Mouse (Mus musculus) CD4-positive helper T cell, adult 2 months (primary cell): Measurements from ENCODE around the gene Capg.
A peak's percentile ranks its signal among the peaks of the same experiment; 100 is the strongest.

Source experiments
- DNase-seq: peaks from one replicate; pipeline ENCODE4 v3.0.0-alpha.2; 2012; ENCODE audit warnings: low read depth, missing footprints, low spot score

The Capg gene

DNA sequence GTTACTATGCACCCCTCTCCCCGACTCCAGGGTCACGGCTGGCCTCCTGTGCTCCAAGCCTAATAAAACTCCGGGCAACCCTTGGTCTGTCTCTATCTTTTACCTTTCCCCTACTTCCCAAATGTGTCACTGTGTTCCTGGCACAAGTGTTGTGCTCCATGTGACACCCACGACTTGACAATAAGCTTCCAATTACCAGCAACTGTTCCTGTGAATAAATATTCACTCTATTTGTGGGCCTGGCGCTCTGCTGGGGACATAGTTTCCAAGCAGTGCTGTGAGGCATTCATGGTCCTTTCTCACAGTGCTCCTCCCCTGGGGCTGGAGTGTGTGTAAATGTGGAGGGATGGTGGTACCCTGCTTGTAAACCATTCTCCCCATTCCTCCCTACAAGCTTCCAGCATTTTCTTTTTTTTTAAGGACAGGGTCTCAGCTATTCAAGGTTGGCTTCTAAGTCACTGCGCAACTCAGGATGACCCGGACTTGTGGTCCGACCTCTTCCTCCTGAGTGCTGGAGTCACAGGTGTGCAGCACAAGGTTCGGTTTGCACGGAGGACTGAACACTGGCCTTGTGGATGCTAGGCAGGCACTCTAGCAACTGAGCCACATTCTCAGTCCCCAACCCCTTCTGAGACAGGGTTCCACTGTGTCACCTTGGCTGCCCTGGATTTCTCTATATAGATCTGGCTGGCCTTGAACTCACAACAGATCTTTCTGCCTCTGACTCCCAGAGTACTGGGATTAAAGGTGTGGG, 26.6 kb downstream of the Capg start:
- no peak for DNase-seq

DNA sequence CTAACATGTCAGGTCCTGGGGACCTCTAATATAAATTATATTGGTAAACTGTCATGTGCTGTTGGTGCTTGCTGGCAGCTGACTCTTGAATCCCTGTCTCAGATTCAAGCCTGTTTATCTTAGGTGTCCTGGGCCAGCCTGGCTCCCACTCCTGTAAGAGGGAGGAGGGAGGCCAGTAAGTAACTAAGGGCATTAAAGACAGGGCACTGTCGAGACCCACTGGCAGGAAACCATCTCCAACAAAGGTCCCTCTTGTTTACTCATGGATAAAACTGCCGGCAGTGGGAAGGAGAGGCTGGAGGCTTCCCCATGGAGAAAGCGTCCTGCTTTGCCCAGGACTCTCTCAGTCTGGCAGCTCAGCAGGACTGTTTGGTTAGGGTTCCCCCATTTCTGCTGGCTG, 27.6 kb downstream of the Capg start:
- no peak for DNase-seq

DNA sequence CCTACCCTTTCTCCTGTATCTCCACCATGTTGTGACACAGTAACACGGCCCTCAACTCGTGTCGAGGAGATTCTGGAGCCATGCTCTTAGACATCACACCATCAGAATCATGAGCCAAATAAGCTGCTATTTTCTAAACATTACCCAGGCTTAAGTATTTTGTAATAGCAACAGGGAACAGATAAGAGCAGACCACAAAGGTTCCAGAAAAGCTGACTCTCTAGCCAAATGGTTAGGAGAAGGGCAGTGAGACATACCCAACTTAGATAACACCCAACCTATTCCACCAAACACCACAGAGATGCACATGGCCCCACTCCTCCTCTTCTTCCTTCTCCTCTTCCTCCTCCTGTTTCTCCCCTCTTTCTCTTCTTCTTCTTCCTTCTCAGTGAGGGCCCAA, 31.9 kb downstream of the Capg start:
- no peak for DNase-seq

DNA sequence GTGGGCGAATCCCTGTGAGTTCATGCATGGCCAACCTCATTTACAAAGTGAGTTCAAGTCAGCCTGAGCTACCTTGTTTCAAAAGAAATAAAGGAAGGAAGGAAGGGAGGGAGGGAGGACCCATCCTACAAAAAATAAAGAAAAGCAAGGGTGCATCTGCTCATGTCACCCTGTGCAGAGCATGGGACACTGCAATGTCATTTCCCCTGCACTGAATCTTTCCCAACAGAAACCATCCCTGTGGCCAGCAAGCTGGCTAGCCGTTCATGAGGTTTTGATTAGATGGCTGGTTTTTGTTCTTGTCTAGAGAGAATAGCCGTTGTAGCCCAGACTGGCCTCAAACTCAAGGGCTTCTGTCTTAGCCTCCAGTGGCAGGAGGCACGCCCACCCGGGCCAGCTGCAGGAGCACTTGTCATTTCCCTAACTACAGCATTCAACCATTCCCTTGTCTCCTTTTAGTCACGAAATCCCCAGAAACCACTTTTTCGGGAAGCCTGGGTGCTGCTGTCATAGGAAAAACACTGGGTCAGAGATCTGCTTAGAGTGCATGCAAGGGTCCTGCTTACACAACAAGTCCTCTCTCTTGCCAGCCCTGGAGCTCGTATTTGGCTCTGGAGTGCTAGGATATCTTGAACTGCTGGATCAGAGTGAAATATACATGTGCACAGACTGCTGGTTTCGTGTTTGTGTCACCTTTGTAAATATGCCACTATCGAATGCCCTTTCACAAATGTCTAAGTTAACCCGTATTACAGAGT, 37.6 kb downstream of the Capg start:
- DNase-seq = no peak

DNA sequence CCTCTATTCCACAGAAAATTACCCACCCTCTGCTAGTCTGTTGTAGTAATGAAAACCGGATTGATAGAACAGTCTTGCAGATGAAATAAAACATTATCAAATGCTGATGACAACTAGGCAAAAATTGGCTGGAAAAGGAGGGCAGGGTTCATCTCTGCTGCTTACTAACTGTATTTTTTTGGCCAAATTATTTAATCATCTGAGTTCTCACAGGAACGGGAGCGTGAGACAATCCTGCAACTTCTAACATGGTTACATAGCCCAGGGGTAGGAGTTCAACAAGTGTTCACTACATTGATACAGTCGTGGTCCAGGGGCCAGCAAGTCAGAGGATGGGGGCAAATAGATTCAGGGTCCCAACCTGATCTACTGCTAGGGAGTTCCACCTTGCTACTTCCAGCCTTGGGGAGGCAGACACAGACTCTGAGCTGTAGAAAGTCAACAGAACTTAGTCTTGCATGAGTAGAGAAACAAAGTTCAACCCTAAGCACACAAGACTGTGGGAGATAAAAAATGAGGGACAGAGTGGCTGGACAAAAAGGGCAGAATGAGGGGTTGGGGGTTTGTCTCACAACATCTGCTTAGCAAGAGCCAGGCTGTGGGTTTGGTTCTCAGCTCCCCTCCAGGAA, 39.1 kb downstream of the Capg start:
- no peak for DNase-seq

DNA sequence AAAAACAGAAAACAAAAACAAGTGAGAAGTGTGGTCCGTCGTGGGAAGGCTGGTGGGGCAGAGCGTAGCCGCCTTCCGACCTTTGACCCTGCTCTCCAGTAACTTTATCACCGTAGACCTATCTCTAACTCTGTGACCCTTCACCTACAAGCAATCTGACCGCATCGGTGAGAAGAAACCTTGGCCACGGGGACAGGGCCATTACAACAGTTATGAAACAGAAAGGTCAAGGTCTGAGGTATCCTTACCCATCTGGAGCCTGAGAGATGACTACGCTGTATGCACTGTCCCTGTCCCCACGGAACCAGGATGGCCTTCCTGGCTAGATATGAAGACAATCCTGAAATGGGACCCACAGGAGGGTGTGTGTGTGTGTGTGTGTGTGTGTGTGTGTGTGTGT, 40.0 kb downstream of the Capg start:
- no peak for DNase-seq

DNA sequence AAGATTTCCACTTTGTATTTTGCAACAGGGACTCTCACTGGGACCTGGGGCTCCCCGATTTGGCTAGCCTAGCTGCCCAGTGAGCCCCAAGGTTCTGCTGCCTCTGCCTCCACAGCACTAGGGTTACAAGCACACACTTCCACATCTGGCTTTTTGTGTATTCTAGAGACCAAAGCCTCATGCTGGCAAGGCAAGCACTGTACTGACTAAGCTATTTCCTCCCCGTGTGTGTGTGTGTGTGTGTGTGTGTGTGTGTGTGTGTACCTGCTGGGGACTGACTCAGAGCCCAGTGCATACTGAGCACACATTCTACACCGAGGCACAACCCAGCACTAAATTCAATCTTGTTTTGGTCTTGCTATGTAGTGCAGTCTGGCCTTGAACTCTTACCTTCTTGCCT, 42.5 kb downstream of the Capg start:
- DNase-seq = no peak

DNA sequence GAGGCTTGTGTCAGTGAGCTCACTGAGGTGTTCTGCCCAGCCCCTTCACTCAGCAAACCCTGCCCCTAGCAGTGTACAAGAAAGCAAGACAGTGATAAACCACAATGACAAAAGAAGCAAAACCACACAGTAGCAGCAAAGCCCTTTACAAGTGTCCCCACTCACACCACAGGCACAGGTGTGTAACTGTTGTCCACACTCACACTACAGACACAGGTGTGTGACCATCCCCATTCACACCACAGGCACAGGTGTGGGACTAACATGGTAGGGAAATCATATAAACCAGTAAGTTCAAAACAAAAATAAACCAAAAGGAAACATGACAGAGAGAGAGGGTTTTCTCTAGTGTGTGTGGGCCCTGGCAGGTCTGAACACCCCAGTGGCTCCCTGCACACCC, 44.1 kb downstream of the Capg start:
- no peak for DNase-seq

DNA sequence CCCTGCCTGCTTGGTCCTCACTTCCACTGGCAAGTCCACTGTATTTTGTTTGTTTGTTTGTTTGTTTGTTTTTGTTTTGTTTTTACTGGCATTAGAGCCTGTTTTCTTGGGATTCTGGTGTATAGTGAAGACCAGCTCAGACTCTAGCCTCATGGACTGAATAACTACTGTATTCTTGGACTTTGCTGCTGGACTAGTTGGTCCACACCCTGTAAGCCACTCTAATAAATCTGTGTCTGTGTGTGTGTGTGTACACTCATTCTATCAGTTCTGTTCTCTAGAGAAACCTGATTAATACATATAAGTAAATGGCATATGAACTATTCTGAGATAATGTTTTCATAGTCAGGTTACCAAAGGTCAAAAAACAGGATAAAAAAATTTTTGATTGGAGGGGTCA, 45.9 kb downstream of the Capg start:
- no peak for DNase-seq

DNA sequence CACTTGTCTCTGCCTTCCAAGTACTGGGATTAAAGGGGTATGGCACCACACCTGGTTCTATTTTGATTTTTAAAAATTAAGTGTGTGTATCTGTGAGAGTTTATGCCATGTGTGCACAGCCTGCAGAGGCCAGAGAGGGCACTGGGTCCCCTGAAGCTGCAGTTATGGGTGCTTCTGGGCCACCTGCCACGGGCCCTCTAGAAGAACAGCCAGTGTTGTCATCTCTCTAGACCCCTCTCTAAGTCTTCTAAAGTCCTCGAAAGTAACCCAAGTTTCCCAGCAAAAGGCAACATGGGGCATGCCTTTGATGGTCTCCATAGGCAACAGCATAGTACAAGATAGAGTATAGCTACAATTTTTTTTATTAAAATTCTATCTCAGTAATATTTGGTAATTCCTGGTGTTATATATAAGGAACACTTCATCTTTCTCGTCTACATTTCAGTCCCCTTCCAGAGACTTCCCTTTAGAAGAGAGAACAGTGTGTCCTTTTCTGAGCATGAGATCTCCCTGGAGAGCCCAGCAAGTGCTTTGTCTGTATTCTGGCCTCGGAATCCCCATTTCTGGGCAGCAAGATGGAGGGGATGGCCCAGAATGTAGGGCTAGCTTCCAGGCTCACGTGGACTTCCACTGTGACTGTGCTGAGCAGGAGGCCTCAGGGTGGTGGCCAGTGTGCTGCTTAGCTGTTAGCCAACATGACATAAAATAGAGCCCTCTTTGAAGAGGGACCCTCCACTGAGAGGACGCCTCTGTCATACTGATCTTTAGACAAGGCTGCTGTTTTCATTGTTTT, 49.0 kb downstream of the Capg start:
- DNase-seq = no peak

DNA sequence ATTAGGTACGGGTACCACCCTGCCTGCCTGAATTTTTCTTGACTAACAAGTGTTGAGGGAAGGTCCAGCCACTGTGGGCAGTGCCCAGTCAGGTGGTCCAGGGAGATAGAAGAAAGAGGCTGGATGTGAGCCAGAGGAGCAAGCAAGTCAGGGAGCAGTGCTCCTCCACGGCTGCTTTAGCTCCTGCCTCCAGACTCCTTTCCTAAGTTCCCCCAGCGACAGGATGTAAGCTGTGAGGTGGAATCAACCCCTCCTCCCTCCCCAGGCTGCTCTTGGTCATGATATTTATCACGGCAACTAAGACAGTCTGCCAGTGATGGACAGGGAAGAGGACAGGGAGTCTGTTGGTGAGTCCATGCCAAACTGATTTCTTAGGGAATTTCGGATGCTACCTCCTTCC, 49.7 kb downstream of the Capg start:
- DNase-seq = no peak

DNA sequence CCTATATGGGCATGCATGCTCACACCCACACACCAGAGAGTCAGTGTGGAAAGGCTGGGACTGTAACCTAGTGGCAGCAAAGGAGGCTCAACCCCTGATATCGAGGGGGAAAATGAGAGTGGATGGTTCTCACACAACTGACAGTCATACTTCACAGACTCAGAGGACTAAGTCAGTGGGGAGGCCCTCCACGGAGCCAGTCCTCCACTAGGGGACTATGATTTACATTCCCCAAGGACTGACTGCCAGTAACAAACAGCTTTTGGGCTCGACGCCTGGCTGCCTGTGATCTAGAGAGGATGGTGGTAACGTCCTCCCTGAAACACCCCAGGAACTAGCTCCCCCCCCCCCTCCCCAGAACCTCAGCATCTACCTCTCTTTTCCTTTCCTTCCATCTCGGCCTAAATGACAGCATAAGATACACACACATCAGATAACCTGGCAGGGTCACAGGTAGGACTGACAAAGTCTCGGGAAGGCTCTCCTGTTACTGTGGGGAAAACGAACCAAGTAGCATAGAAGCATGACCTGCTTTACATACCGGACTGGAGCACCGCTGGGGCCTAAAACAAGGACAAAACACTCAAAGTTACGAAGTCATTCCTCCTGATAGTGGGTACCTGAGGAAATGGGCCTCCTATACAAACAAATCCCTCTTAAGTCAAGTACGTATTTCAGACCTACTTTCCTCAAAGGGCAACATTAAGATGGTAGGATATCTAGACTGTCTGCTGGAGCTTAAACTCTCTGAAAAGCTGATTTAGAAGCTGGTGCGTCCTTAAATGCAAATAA, 53.1 kb downstream of the Capg start:
- DNase-seq = no peak

DNA sequence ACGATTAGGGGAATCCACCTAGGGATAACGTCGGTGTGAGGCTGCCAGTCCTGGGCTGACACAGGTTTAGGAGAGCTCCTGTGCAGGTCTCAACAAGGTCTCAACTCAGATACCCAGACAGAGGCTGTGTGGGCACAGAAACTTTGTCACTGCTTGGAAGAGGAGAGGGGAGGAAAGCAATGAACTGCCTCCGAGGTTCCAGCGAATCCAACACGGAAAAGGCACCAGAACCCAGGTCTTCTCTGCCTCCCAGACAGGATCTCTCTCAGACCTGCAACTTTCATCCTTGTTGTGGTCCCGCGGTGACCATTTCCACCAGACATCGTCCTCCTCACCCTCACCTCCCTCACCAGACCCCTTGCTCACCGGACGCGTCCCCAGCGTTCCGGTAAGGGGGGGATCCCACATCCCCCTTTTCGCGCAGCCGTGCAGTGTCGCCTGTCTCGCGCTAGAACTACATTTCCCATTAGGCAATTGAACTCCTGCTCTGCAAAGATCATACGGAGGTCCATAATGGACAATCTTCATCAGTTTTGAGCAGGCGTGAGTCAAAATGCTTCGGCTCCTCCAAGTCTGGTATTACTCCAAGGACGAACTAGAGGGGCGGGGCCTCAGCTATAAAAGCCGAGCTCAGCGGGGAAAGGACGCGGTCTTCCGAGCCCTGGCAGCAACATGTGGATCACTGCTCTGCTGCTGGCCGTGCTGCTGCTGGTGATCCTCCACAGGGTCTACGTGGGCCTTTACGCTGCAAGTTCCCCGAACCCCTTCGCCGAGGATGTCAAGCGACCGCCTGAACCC, 54.0 kb downstream of the Capg start, which contains the start of the genes Elmod3 and Retsat:
TSS of gene Elmod3 (minus strand) at position 458 of the 798 bp plus-strand sequence.
TSS of gene Retsat (plus strand) at position 520 of the 798 bp plus-strand sequence.
- DNase-seq = peak; percentile 91

DNA sequence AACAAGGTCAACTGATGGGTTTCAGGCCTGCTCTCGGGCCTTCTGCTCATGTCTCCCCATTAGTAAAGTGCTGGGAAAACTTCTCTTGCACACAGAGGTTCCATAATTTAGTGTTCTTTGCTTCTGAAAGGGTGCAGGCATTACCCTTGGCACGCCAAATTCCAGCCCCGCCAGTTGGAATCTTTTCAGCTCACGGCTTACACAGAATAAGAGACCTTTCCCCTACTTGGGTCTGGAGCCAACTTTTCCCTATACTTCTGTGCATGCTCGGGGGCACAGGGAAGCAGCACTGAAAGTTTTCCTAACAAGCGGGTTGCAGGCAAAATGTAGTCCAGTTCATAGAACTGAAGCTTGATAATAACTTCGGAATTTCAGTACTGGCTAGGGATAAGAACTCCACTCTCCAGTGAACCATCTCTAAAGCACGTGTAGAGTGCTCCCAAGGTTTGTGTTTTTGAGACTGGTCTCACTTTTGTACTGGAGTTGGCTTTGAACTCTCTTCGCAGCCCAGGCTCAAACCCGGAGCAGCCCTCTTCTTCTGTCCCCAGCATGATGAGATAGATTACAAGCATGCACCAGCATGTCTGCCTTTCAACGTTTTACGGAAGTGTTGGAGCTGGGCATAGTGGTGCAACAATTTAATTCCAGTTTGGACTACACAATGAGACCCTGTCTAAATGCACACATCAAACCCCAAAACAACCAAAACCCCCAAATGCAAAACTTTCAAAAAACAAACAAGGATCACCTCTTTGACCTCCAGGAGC, 54.8 kb downstream of the Capg start:
- no peak for DNase-seq

DNA sequence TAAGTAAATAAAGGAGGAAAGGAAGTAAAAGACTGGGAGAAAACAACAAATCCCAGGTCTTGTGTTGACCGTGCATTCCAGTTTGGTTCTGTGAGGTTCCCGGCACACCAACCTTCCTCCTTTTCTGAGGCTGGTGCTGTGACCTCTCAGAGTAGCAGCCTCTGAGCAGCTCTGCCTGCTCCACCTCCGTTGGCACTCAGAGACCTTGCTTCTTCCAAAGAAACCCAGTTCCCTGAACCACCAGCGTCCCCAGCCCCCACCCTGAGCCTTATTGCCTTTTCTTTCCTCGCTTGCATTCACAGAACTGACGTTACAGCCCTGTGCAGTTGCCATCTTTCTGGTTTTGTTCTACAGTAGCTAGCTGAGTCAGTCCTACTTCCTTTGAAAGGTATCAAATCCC, 56.0 kb downstream of the Capg start:
- no peak for DNase-seq

DNA sequence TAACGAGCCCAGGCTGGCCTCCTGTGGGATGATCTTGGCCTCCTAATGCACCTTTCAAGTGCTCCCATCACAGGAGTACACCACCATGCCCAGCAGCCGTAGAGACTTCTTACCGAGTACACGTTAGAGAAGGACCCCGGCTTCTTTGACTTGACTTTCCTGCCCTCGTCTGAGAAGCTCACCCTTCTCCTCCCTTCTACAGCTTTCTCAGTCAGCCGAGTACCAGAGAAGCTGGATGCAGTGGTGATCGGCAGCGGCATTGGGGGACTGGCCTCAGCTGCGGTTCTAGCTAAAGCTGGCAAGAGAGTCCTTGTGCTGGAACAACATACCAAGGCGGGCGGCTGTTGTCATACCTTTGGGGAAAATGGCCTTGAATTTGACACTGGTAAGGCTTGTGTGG, 56.6 kb downstream of the Capg start:
- DNase-seq = no peak

DNA sequence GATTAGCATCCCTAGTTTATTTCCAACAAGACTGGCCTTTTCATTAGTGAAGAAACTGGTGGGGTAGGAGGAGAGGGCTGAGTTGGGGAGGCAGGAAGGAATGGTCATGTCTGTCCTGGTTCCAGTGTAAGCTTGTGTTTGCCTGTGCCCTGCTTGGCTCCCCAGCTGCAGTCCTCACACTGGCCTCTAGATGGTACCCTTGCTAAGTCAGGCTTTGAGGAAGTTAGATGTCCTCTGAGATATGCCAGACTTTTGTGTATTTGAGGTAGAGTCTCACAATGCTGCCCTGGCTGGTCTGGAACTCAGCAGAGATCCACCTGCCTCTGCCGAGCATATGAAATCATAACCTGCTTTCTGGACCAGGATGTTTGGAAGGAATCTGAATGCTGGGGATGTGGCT, 57.5 kb downstream of the Capg start:
- DNase-seq = peak; percentile 81

DNA sequence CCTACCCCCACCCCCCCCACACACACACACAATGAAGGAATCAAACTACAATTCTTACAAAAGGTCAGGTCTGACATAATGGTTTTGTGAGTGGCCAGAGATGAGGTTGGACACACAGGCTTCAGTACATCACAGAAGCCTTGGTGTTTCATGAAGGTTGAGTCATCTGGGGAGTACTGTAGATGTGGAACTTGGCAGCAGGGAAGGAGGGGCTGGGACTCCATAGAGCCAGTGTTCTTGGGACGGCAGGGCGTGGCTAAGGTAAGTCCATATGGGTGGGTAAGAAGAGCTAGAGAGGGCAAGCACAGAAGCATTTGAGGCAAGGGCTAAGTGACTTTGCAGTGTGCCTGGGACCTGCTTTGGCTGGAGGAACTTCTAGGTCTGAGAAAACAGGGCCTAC, 59.9 kb downstream of the Capg start:
- no peak for DNase-seq

DNA sequence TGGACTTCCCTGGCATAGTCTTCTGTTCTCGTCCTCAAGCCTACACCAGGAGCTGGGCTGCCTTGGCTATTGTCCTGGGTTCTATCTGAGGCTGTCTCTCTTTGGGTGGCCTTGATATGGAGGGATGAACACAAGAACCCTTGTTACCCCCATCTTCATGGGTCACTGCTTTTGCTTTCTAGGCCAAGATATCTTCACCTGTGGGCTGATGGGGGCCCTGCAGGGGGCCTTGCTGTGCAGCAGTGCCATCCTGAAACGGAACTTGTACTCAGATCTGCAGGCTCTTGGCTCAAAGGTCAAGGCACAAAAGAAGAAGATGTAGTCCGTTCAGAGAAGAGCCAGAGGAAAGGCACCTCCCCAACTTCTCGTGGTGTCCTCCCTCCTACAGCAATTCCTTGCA, 62.9 kb downstream of the Capg start:
- DNase-seq = no peak
